Mouse (Mus musculus) heart, adult 10 weeks (tissue): ENCODE data around the gene Ccser2. TPM values are rescaled to one million over a fixed set of nuclear protein-coding genes. Genes with fewer than 3 reads are reported as not detected.

Experiments used
- polyA plus RNA-seq: library from polyadenylated mRNA; stranded (reverse); fragments of 350-450 nt; fragmentation: Illumina TruSeq; extraction: RNeasy Lipid Tissue Mini Kit (QIAGEN cat#74804); gene quantifications from one replicate; pipeline ENCODE4 v1.2.3, GENCODE M21; 2014; ENCODE audit warnings: low read depth, low replicate concordance

The Ccser2 gene
- polyA plus RNA-seq: 89.4 TPM

DNA sequence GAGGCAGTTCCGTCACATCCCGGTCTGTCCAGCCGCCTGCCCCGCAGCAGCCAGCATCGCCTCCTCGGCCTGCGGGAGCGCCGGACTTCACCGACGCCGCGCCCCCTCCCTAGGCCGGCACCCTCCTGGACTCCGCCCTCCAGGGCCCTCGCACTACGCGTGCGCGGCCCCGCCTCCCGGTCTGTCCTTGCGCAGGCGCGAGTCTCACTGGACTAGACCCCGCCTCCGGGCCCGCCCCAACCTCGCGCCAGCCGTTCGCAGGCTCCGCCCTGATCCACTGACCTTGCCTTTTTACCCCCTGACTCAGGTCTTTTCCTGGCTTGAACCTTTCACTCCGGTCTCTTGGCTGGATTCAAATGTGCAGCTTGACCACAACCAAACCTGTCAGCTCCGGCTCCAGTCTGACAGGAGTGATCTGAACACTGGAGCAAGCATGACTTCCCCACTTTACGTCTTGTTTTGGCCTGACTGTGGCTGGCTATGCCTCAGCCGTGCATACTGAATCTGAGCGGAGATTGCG lies at the start of gene Ccser2:
Gene Ccser2 (minus strand): TSS at position 150 of the 520 bp plus-strand sequence.

Other genes with a start within 250 kb of the Ccser2 start
- not detected for gene Rgr, start 80.2 kb upstream of the Ccser2 start, polyA plus RNA-seq
- gene Lrit1, start 86.1 kb upstream of the Ccser2 start, polyA plus RNA-seq: not detected
- gene Lrit2, start 99.2 kb upstream of the Ccser2 start, polyA plus RNA-seq: not detected
- gene Cdhr1, start 129.6 kb upstream of the Ccser2 start, polyA plus RNA-seq: not detected
- not detected for gene 2610528A11Rik, start 145.2 kb upstream of the Ccser2 start, polyA plus RNA-seq
- 810 TPM for gene Ghitm, start 166.5 kb upstream of the Ccser2 start, polyA plus RNA-seq